ENCODE assay signal across 15 mouse cellular contexts in genomic region chr1:106600841-106601240, GRCm38 (mm10).
DNase-seq lines count a peak whose midpoint lies in the region; ATAC-seq lines count a peak whose summit lies in the region.
"Had no signal": no experiment of that assay in that cellular context is flagged by ENCODE, and none has a peak within 500 bp of the region (broad histone marks: within the 10 kb centered on the region; RNA-seq: fewer than 3 reads in every experiment).

No protein-coding gene starts in this region.

- ATAC-seq in common myeloid progenitor, adult 5-6 weeks (replicated peaks; ENCODE audit: low read depth, poor library complexity, severe bottlenecking): 0 out of 2 replicates have a peak, but pooled peaks have one; percentile 23
- ATAC-seq: forebrain, embryonic 16.5 days; intestine, embryonic 15.5 days had no signal

- intact Hi-C loops in left cerebral cortex, postnatal 36 days (cut with DNase I): no loop called here

- DNase-seq in thymus, postnatal 0 days (ENCODE audit: low spot score): peak; percentile 48
- DNase-seq in thymus, postnatal 10 days (ENCODE audit: low spot score in 2 of 2): no peak
- peak; percentile 53 to 71 for DNase-seq in natural killer cell, adult 2 months (ENCODE audit: low spot score in 2 of 2)
- no peak for DNase-seq in left cerebral cortex, postnatal 36 days (ENCODE audit: low spot score in 2 of 2)
- no peak for DNase-seq in adrenal gland, postnatal 14 days
- no peak for DNase-seq in heart, adult 8-10 months (ENCODE audit: low spot score)
- DNase-seq: cerebellum, adult 2 months; embryo, embryonic 11 days; gastrocnemius, postnatal 36 days; liver, embryonic 13.5 days; lung, embryonic 14.5 days; right cerebral cortex, postnatal 25 days had no signal

Comparison
In these comparisons a context has a peak if more than half of its experiments do, and no peak if none do; other contexts are left out.
1. DNase-seq: peak in thymus, postnatal 0 days (single experiment) and natural killer cell, adult 2 months (2 of 2); none in thymus, postnatal 10 days (0 of 2), left cerebral cortex, postnatal 36 days (0 of 2), adrenal gland, postnatal 14 days (single experiment) and heart, adult 8-10 months (single experiment).